Mouse (Mus musculus) embryonic facial prominence, embryonic 11.5 days (tissue): ENCODE results near the gene Gimap9. TPM values are rescaled to one million over a fixed set of nuclear protein-coding genes. Genes with fewer than 3 reads are reported as not detected.

Experiments used
- ATAC-seq: fragments of 200-750 bp; cut with Nextera tagmentation; replicated peaks from 2 replicates; pipeline ENCODE4 v1.8.0; 2017; ENCODE audit warnings: low read depth; ENCODE audit not compliant: insufficient number of reproducible peaks, low FRiP score, low TSS enrichment
- DNase-seq: peaks from one replicate; pipeline ENCODE4 v3.0.0-alpha.2; 2015; ENCODE audit warnings: low spot score
- H3K27ac ChIP-seq: fragments of 300-500 bp; sonication (generic); replicated peaks from 2 replicates; pipeline ENCODE4 v1.5.1; 2014; ENCODE audit warnings: mild to moderate bottlenecking, low read depth, low read length, control low read depth
- H3K27me3 ChIP-seq: fragments of 300-500 bp; sonication (generic); 2 replicates; pipeline ENCODE4 v1.6.1; 2014; ENCODE audit warnings: mild to moderate bottlenecking, low read length, moderate library complexity, mixed read lengths; ENCODE audit not compliant: control insufficient read depth, insufficient read depth
- H3K36me3 ChIP-seq: fragments of 300-500 bp; sonication (generic); replicated peaks from 2 replicates; pipeline ENCODE4 v1.6.1; 2014; ENCODE audit warnings: low read depth, mild to moderate bottlenecking, low read length, moderate library complexity, mixed read lengths; ENCODE audit not compliant: control insufficient read depth, insufficient read depth
- H3K4me1 ChIP-seq: fragments of 300-500 bp; sonication (generic); 2 replicates; pipeline ENCODE4 v1.6.1; 2014; ENCODE audit warnings: low read length, mixed read lengths; ENCODE audit not compliant: control insufficient read depth, insufficient read depth
- H3K4me2 ChIP-seq: fragments of 300-500 bp; sonication (generic); 2 replicates; pipeline ENCODE4 v1.6.1; 2014; ENCODE audit warnings: low read depth, mild to moderate bottlenecking, control low read depth, low read length, moderate library complexity
- H3K4me3 ChIP-seq: fragments of 300-500 bp; sonication (generic); 2 replicates; pipeline ENCODE4 v1.5.1; 2014; ENCODE audit warnings: low read depth, low read length, control low read depth
- H3K9ac ChIP-seq: fragments of 300-500 bp; sonication (generic); replicated peaks from 2 replicates; pipeline ENCODE4 v1.6.1; 2014; ENCODE audit warnings: mild to moderate bottlenecking, control low read depth, low read length
- H3K9me3 ChIP-seq: fragments of 300-500 bp; sonication (generic); replicated peaks from 2 replicates; pipeline ENCODE4 v1.6.1; 2016; ENCODE audit warnings: mild to moderate bottlenecking, low read length, inconsistent platforms, mixed read lengths; ENCODE audit not compliant: control insufficient read depth
- WGBS: fragments of 180-500 bp; shearing (Covaris S2); extraction: QIAGEN DNeasy Blood & Tissue Kit; methylation state at CpG from one replicate; pipeline ENCODE4 v1.1.7; 2014; 5-methylcytosine and 5-hydroxymethylcytosine counted together
- polyA plus RNA-seq: library from polyadenylated mRNA; unstranded; fragments of >200 nt; fragmentation: Nextera tagmentation; extraction: Ambion mirVana; gene quantifications from 2 replicates; pipeline ENCODE4 v1.2.1, GENCODE M21; 2014

Gimap9 gene
- 9.0 and 10.2 TPM in 2 replicates for polyA plus RNA-seq

DNA sequence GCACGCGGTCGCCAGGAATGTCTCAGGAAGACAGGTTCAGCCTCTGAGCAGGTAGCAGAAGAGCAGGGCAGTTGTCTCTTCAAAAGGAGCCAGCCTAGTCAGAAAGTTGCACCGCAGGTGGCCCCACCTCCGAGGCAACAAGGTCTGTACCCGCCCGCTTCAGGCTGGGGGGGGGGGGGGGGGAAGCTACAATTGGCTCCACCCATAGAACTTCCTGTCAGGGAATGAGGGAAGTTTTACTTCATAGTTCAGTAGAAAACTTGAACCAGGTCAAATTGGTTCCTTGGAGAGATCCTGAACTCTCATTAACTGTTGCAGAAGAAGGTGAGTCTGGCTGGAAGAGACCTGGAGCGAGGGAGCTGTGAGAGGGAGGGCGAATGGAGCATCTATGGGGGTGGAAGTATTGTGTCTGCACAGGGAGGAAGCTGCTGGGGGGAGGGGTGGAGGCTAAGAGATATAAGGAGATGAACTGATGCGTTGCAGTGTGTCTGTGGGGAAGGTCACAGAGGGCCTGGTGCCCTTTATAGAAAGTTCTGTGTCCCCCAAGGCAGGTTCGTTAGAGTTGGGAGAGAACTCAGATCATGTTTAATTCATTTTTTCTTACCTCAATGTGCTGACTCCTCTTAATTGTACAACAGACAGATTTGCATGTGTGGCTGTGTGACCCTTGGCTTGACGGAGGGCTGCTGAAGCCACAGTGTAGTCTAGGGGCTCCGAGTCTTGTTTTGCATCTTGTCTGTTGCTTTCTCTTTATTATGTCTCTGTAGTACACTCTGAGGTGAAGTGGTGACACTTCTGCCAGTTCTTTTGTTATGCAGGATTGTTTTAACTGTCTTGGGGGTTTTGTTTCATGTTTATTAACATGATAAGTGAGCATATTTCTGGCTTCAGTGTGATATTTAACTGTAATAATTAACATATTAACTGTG is at the start of gene Gimap9:
Gene Gimap9 (plus strand): TSS at position 199 of the 929 bp plus-strand sequence.
- Histone ChIP-seq H3K4me3 (peak within 1 kb of the TSS; percentile 18; the same call in 1 of the 2 replicates), H3K36me3 (no peaks in the 10 kb centered on the region), H3K9ac (peak within 1 kb of the TSS; percentile 25; the same call in 1 of the 2 replicates), H3K27ac (no peak within 1 kb of the TSS), H3K4me2 (peak within 1 kb of the TSS; percentile 42), H3K27me3 (no peaks in the 10 kb centered on the region), H3K4me1 (no peaks in the 10 kb centered on the region), H3K9me3 (no peaks in the 10 kb centered on the region)
- 19% methylated on average over 13 of the region's 13 CpGs for WGBS
- DNase-seq (peak; percentile 47), ATAC-seq (no peak; the same call in 1 of the 2 replicates)

DNA sequence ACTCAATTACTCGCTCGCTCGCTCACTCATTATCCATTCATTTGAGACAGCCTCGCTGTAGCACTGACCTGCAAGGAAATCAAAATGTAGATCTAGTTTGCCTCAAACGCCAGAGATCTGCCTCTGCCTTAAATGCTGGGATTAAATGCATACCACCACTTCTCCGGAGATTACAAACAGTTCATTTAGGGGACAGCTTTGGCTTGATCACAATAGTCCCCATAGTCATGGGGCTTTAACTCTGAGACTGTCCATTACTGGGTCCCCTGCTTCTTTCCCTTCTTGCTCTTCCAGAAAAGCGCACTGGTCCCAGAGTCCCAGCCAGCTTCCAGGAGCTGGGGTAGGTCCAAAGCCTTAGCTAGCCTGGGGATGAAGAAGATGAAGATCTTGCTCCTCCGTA is 49.5 kb upstream of the Gimap9 start, which contains the start of gene AI854703:
Gene AI854703 (plus strand): TSS at position 301 of the 400 bp plus-strand sequence.
- Histone ChIP-seq H3K4me1 (no peaks in the 10 kb centered on the region), H3K4me2 (peak within 1 kb of the TSS; percentile 73), H3K27me3 (peaks cover 17% of the 10 kb centered on the region), H3K36me3 (no peaks in the 10 kb centered on the region), H3K27ac (no peak within 1 kb of the TSS), H3K9ac (peak within 1 kb of the TSS; percentile 22), H3K9me3 (no peaks in the 10 kb centered on the region), H3K4me3 (peak within 1 kb of the TSS; percentile 32)
- WGBS: 30% methylated on average over 8 of the region's 8 CpGs
- ATAC-seq: no peak
- no peak for DNase-seq

DNA sequence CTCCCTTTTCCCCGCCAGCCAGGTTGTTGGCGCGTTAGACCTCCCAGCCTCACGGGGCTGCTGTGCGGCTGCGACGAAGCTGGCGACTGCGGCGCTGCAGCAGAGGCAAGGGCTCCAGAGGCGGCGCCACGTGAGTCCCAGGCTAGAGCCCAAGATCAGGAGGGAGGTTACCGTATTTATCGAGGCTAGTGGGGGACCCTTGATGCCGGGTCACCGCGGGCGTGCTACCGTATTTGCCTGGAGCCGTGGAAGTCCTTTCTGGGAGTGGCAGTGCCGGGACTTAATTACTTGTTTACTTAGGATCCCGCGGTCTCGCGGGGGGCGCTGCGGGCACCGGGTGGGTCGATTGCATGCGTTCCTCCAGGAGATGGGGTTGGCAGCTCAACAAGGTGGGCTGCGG is 48.9 kb upstream of the Gimap9 start:
- Histone ChIP-seq H3K27ac (no peak overlapping the region), H3K9ac (peak overlapping the region; percentile 22), H3K4me3 (peak overlapping the region; percentile 32), H3K4me2 (peak overlapping the region; percentile 73), H3K36me3 (no peaks in the 10 kb centered on the region), H3K27me3 (peaks cover 17% of the 10 kb centered on the region), H3K4me1 (no peaks in the 10 kb centered on the region), H3K9me3 (no peaks in the 10 kb centered on the region)
- no peak for ATAC-seq
- DNase-seq: peak; percentile 74
- WGBS: under 1% methylated on average over 31 of the region's 32 CpGs

DNA sequence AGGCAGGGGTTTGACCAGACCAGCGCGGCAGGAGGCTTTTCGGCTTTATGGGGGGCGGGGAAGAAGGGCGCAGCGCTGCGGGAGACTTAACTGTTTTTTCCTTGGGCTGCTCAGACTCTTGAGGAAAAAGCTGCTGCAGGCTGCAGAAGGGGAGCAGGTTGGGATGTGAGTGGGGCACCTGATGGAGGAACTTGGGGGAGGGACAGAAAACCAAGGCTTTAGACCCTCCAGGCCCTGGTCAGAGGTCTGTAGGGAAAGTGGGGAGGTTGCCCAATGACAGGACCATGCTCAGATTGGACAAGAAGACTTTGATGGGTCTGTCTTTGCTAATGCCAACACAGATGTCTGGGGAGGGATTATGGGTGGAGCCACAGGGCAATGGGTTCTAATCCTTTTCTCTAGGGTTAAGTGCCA is 48.4 kb upstream of the Gimap9 start:
- H3K27me3 ChIP-seq: peaks cover 17% of the 10 kb centered on the region
- peak overlapping the region; percentile 73 for H3K4me2 ChIP-seq
- no peaks in the 10 kb centered on the region for H3K9me3 ChIP-seq
- no peaks in the 10 kb centered on the region for H3K36me3 ChIP-seq
- ATAC-seq (no peak), DNase-seq (no peak)
- no peak overlapping the region for H3K27ac ChIP-seq
- no peaks in the 10 kb centered on the region for H3K4me1 ChIP-seq
- WGBS: 5% methylated on average over 7 of the region's 7 CpGs
- no peak overlapping the region; the same call in 1 of the 2 replicates for H3K9ac ChIP-seq
- H3K4me3 ChIP-seq: peak overlapping the region; percentile 32

DNA sequence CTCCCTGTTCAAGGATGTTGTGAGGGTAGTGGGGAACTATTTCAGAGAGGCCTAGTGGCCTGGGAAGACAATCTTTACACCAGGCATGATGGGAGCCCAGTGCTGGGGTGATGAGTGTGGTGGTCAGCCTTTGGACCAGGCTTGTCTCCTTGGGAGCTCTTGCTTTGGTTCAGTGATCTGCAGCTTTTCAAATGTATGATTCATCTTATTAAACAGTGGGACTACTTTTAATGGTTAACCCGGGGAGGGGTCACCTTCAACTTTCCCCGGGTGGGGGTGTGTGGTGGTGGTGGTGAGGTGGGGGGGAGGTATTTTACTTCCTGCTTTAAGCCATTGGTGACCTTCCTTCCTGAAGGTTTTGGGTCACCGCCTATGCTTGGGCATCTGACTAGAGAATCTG is 47.6 kb upstream of the Gimap9 start:
- Histone ChIP-seq H3K4me2 (no peak overlapping the region), H3K27ac (no peak overlapping the region), H3K4me3 (no peak overlapping the region), H3K27me3 (peaks cover 17% of the 10 kb centered on the region), H3K4me1 (no peaks in the 10 kb centered on the region), H3K9ac (no peak overlapping the region), H3K36me3 (no peaks in the 10 kb centered on the region), H3K9me3 (no peaks in the 10 kb centered on the region)
- DNase-seq: no peak
- no peak for ATAC-seq
- WGBS: 91% methylated on average over 3 of the region's 3 CpGs

DNA sequence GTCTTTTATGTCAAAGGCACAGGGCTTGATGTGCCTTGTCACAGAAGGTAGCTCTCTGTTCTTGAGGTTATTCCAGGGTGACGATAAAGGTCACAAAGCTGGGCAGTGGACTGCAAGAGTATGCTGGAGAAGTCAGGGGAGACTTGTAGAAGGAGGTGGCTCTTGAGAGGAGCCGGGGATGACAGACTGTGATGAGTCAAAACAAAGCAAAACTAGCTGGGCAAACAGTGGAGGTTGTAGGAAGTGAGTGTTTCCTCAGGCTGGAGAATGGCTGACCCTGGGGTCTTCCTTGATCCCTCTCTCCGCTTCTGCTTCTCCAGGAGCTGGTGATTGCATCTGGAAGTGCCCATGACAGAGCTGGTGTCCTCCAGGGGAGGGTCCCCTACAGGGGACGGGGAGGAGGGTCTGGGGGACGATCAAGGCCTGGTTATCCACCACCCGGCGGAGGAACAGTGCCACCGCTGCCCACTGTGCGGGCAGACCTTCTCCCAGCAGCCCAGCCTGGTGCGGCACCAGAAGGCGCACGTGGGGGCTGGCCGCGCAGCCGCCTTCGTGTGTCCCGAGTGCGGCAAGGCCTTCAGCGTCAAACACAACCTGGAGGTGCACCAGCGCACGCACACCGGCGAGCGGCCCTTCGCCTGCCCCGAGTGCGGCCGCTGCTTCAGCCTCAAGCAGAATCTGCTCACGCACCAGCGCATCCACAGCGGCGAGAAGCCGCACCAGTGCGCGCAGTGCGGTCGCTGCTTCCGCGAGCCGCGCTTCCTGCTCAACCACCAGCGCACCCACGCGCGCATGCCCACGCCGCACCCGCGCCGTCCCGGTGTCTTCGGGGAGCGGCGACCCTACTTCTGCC is 46.9 kb upstream of the Gimap9 start:
- no peak overlapping the region for H3K27ac ChIP-seq
- peak; percentile 37 for DNase-seq
- WGBS: 13% methylated on average over 54 of the region's 54 CpGs

DNA sequence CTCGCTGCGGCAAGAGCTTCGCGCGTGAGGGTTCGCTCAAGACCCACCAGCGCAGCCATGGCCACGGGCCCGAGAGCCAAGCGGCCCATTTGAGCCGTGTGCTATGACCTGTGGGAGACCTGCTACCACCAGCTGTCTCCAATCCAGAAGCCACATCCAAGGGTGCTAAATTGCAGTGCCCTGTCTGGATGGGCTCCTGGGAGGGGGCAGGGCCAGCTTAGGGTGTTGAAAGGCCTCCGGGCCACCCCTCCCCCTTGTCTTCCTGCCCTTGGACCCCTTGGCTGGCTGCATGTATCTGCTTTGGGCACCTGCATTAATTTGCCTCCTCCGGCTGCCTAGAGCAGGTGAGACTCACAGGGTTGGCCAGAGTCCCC is 46.3 kb upstream of the Gimap9 start:
- Histone ChIP-seq H3K27me3 (peaks cover 17% of the 10 kb centered on the region), H3K4me1 (no peaks in the 10 kb centered on the region), H3K9me3 (no peaks in the 10 kb centered on the region), H3K36me3 (no peaks in the 10 kb centered on the region), H3K9ac (peak overlapping the region; percentile 45), H3K27ac (no peak overlapping the region), H3K4me2 (peak overlapping the region; percentile 85), H3K4me3 (peak overlapping the region; percentile 36)
- ATAC-seq (no peak), DNase-seq (no peak)
- 14% methylated on average over 13 of the region's 13 CpGs for WGBS

More for the DNA sequence above, 46.9 kb upstream of the Gimap9 start:
- peak overlapping the region; percentile 36 for H3K4me3 ChIP-seq
- no peaks in the 10 kb centered on the region for H3K4me1 ChIP-seq
- no peaks in the 10 kb centered on the region for H3K36me3 ChIP-seq
- H3K27me3 ChIP-seq: peaks cover 17% of the 10 kb centered on the region
- peak overlapping the region; percentile 45 for H3K9ac ChIP-seq
- H3K9me3 ChIP-seq: no peaks in the 10 kb centered on the region
- peak overlapping the region; percentile 85 for H3K4me2 ChIP-seq
- no peak for ATAC-seq
